ENCODE assay signal across 28 mouse cellular contexts in the genomic region with DNA sequence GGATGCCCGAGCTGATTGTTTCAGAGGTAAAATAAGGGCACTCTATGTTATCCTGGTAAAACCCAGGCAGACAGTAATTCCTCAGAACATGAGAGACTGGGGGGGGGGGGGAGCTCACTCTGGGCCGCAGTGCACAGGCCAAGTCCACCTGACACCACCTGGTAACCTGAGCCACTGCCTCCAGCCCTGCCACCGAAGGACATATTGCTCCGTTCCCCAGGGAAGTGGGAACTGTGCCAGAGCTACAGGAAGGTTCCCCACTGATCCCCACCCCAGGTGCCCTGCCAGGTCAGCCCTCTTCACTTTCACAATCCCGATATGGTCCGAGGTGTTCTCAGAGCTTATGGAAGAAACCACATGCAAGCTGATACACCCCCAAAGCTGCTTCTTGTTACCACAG. TPM values are rescaled to one million over a fixed set of nuclear protein-coding genes. Genes with fewer than 3 reads are reported as not detected.
DNase-seq lines count a peak whose midpoint lies in the region; ATAC-seq and TF ChIP-seq lines count a peak whose summit lies in the region.
"Had no signal": no experiment of that assay in that cellular context is flagged by ENCODE, and none has a peak within 500 bp of the region (broad histone marks: within the 10 kb centered on the region; RNA-seq: fewer than 3 reads in every experiment).

No protein-coding gene starts in this region.

- H3K4me1 ChIP-seq in intestine, embryonic 15.5 days (replicated peaks), result no peaks in the 10 kb centered on the region
- H3K4me1 ChIP-seq in intestine, postnatal 0 days (replicated peaks; ENCODE audit: control insufficient read depth, insufficient read depth, low read length), result no peaks in the 10 kb centered on the region
- no peaks in the 10 kb centered on the region for H3K4me1 ChIP-seq in embryonic facial prominence, embryonic 15.5 days
- H3K4me1 ChIP-seq in forebrain, embryonic 10.5 days, result peaks cover 14% of the 10 kb centered on the region
- H3K4me1 ChIP-seq: forebrain, embryonic 13.5 days; limb, embryonic 15.5 days; liver, embryonic 15.5 days had no signal

- H3K4me2 ChIP-seq in intestine, embryonic 15.5 days (replicated peaks), result no peak overlapping the region
- no peak overlapping the region for H3K4me2 ChIP-seq in intestine, postnatal 0 days (replicated peaks; ENCODE audit: low read depth)
- H3K4me2 ChIP-seq in embryonic facial prominence, embryonic 15.5 days (replicated peaks), result no peak overlapping the region
- H3K4me2 ChIP-seq: forebrain, embryonic 13.5 days; limb, embryonic 15.5 days; liver, embryonic 15.5 days; midbrain, embryonic 11.5 days had no signal

- no peaks in the 10 kb centered on the region for H3K9me3 ChIP-seq in intestine, embryonic 15.5 days
- no peaks in the 10 kb centered on the region for H3K9me3 ChIP-seq in intestine, postnatal 0 days (ENCODE audit: control insufficient read depth)
- H3K9me3 ChIP-seq in embryonic facial prominence, embryonic 15.5 days (replicated peaks), result no peaks in the 10 kb centered on the region
- H3K9me3 ChIP-seq in forebrain, embryonic 10.5 days, result no peaks in the 10 kb centered on the region
- H3K9me3 ChIP-seq: forebrain, embryonic 13.5 days; G1E; hindbrain, embryonic 10.5 days; limb, embryonic 15.5 days; liver, embryonic 15.5 days had no signal

- ATAC-seq in cerebellum, adult (ENCODE audit: insufficient number of reproducible peaks, low FRiP score, low TSS enrichment), result no peak; the same call in 1 of the 2 replicates
- peak; percentile 58 for ATAC-seq in intestine, embryonic 15.5 days
- no peak for ATAC-seq in intestine, postnatal 0 days
- peak; percentile 53; the same call in 1 of the 2 replicates for ATAC-seq in embryonic facial prominence, embryonic 15.5 days (ENCODE audit: insufficient number of reproducible peaks, low FRiP score, low TSS enrichment, low read depth)
- ATAC-seq in granulocyte monocyte progenitor cell, adult 5-6 weeks (replicated peaks; ENCODE audit: poor library complexity, severe bottlenecking), result no peak
- ATAC-seq: activated CD4-positive, CD25-positive, alpha-beta regulatory T cell, adult 4 months; forebrain, embryonic 13.5 days; hindbrain, postnatal 0 days had no signal

- H3K9ac ChIP-seq in intestine, embryonic 15.5 days, result no peak overlapping the region
- H3K9ac ChIP-seq in intestine, postnatal 0 days (ENCODE audit: low read depth, low read length), result no peak overlapping the region
- no peak overlapping the region for H3K9ac ChIP-seq in embryonic facial prominence, embryonic 15.5 days
- H3K9ac ChIP-seq: forebrain, embryonic 13.5 days; limb, embryonic 15.5 days; liver, embryonic 15.5 days had no signal

- no peaks in the 10 kb centered on the region for H3K27me3 ChIP-seq in intestine, embryonic 15.5 days (replicated peaks)
- no peaks in the 10 kb centered on the region for H3K27me3 ChIP-seq in intestine, postnatal 0 days (replicated peaks; ENCODE audit: control insufficient read depth, insufficient read depth, low read length)
- no peaks in the 10 kb centered on the region for H3K27me3 ChIP-seq in embryonic facial prominence, embryonic 15.5 days
- no peaks in the 10 kb centered on the region for H3K27me3 ChIP-seq in forebrain, embryonic 10.5 days (ENCODE audit: poor library complexity, severe bottlenecking)
- H3K27me3 ChIP-seq: forebrain, embryonic 13.5 days; limb, embryonic 15.5 days; liver, embryonic 15.5 days had no signal

- TF ChIP-seq CTCF in intestine, postnatal 0 days (IDR thresholded peaks at IDR 0.05; ENCODE audit: low read depth), result no peak

- no peak overlapping the region for H3K27ac ChIP-seq in intestine, embryonic 15.5 days
- H3K27ac ChIP-seq in intestine, postnatal 0 days (ENCODE audit: low read depth, low read length), result no peak overlapping the region
- H3K27ac ChIP-seq in embryonic facial prominence, embryonic 15.5 days (replicated peaks), result no peak overlapping the region
- no peak overlapping the region for H3K27ac ChIP-seq in forebrain, embryonic 10.5 days
- H3K27ac ChIP-seq: forebrain, embryonic 13.5 days; hindbrain, embryonic 10.5 days; hindbrain, postnatal 0 days; limb, embryonic 15.5 days; liver, embryonic 15.5 days had no signal

- 74% methylated on average over 6 of the region's 6 CpGs for WGBS in intestine, embryonic 15.5 days
- WGBS in intestine, postnatal 0 days, result 84% methylated on average over 6 of the region's 6 CpGs
- 69% methylated on average over 6 of the region's 6 CpGs for WGBS in embryonic facial prominence, embryonic 15.5 days
- 85% methylated on average over 6 of the region's 6 CpGs for WGBS in forebrain, embryonic 10.5 days

- no peak overlapping the region for H3K4me3 ChIP-seq in intestine, embryonic 15.5 days (replicated peaks)
- H3K4me3 ChIP-seq in intestine, postnatal 0 days (ENCODE audit: low read depth, low read length), result no peak overlapping the region
- no peak overlapping the region for H3K4me3 ChIP-seq in embryonic facial prominence, embryonic 15.5 days (replicated peaks)
- no peak overlapping the region for H3K4me3 ChIP-seq in forebrain, embryonic 10.5 days
- H3K4me3 ChIP-seq: forebrain, embryonic 13.5 days; hindbrain, embryonic 10.5 days; limb, embryonic 15.5 days; liver, embryonic 15.5 days had no signal

- DNase-seq in cerebellum, adult 11-12 months, result peak; percentile 29
- DNase-seq in skeletal muscle tissue, adult 2 months (ENCODE audit: low read depth, low spot score), result peak; percentile 55
- no peak for DNase-seq in forebrain, embryonic 10.5 days (ENCODE audit: extremely low spot score, low spot score)
- DNase-seq: adrenal gland, postnatal 10 days; gastrocnemius, postnatal 36 days; kidney, adult 2 months; kidney, postnatal 14 days; retina, postnatal 1 day; thymus, adult 18-20 months had no signal

- peaks cover 14% of the 10 kb centered on the region for H3K36me3 ChIP-seq in intestine, embryonic 15.5 days
- H3K36me3 ChIP-seq in intestine, postnatal 0 days (ENCODE audit: control insufficient read depth, insufficient read depth), result peaks cover 43% of the 10 kb centered on the region
- H3K36me3 ChIP-seq in embryonic facial prominence, embryonic 15.5 days, result peaks cover 35% of the 10 kb centered on the region
- peaks cover 69% of the 10 kb centered on the region for H3K36me3 ChIP-seq in forebrain, embryonic 10.5 days (replicated peaks)

RNA-seq across cellular contexts. Expression of a gene that starts 14.9 kb away (rescaled TPM):
- not detected in 2 replicates for polyA plus RNA-seq in intestine, embryonic 15.5 days (2015; fragmentation: Nextera tagmentation; extraction: Ambion mirVana)
- 0.30 and 0.52 TPM in 2 replicates for polyA plus RNA-seq in intestine, postnatal 0 days (2015; fragmentation: Nextera tagmentation; extraction: Ambion mirVana)
- polyA plus RNA-seq in embryonic facial prominence, embryonic 15.5 days (2015; fragmentation: Nextera tagmentation; extraction: Ambion mirVana), result 0.96 and 1.1 TPM in 2 replicates
- not detected in 2 replicates for total RNA-seq in granulocyte monocyte progenitor cell, adult 5-6 weeks (2014; fragmentation: Nextera tagmentation)
- total RNA-seq in granulocyte monocyte progenitor cell, adult 5-6 weeks (2017), result not detected in 2 replicates
- polyA plus RNA-seq in forebrain, embryonic 10.5 days (2016; fragmentation: Nextera tagmentation; extraction: Ambion mirVana), result not detected in 2 replicates
- total RNA-seq: gastrocnemius, postnatal 36 days; hindbrain, postnatal 0 days; layer of hippocampus, adult 8-10 months; left cerebral cortex, postnatal 25 days had no signal
- polyA plus RNA-seq: activated CD4-positive, CD25-positive, alpha-beta regulatory T cell, adult 4 months; cortical plate, adult 2 months; forebrain, embryonic 13.5 days; frontal cortex, adult 2 months; hindbrain, embryonic 10.5 days; hindbrain, postnatal 0 days; limb, embryonic 15.5 days; liver, embryonic 15.5 days; midbrain, embryonic 11.5 days had no signal

RNA-seq across cellular contexts. Expression of a gene that starts 18.9 kb away (rescaled TPM):
- polyA plus RNA-seq in intestine, embryonic 15.5 days (2015; fragmentation: Nextera tagmentation; extraction: Ambion mirVana), result not detected in 2 replicates
- not detected in 2 replicates for polyA plus RNA-seq in intestine, postnatal 0 days (2015; fragmentation: Nextera tagmentation; extraction: Ambion mirVana)
- polyA plus RNA-seq in embryonic facial prominence, embryonic 15.5 days (2015; fragmentation: Nextera tagmentation; extraction: Ambion mirVana), result not detected in 2 replicates
- total RNA-seq in granulocyte monocyte progenitor cell, adult 5-6 weeks (2014; fragmentation: Nextera tagmentation), result not detected in 2 replicates
- not detected in 2 replicates for total RNA-seq in granulocyte monocyte progenitor cell, adult 5-6 weeks (2017)
- polyA plus RNA-seq in forebrain, embryonic 10.5 days (2016; fragmentation: Nextera tagmentation; extraction: Ambion mirVana), result not detected in 2 replicates
- total RNA-seq: adrenal gland, postnatal 10 days; G1E; gastrocnemius, postnatal 36 days; hindbrain, postnatal 0 days; layer of hippocampus, adult 8-10 months; left cerebral cortex, postnatal 25 days had no signal
- polyA plus RNA-seq: activated CD4-positive, CD25-positive, alpha-beta regulatory T cell, adult 4 months; cortical plate, adult 2 months; forebrain, embryonic 13.5 days; frontal cortex, adult 2 months; G1E; heart, embryonic 16.5 days; hindbrain, embryonic 10.5 days; hindbrain, postnatal 0 days; kidney, adult 2 months; limb, embryonic 15.5 days; liver, embryonic 15.5 days; midbrain, embryonic 11.5 days; small intestine, adult 2 months had no signal

RNA-seq across cellular contexts. Expression of a gene that starts 21.1 kb away (rescaled TPM):
- 4.5 and 6.2 TPM in 2 replicates for polyA plus RNA-seq in intestine, embryonic 15.5 days (2015; fragmentation: Nextera tagmentation; extraction: Ambion mirVana)
- 3.5 and 3.6 TPM in 2 replicates for polyA plus RNA-seq in intestine, postnatal 0 days (2015; fragmentation: Nextera tagmentation; extraction: Ambion mirVana)
- 4.0 and 4.1 TPM in 2 replicates for polyA plus RNA-seq in embryonic facial prominence, embryonic 15.5 days (2015; fragmentation: Nextera tagmentation; extraction: Ambion mirVana)
- total RNA-seq in granulocyte monocyte progenitor cell, adult 5-6 weeks (2014; fragmentation: Nextera tagmentation), result 3.8 and 5.7 TPM in 2 replicates
- total RNA-seq in granulocyte monocyte progenitor cell, adult 5-6 weeks (2017), result 3.2 and 4.7 TPM in 2 replicates
- polyA plus RNA-seq in forebrain, embryonic 10.5 days (2016; fragmentation: Nextera tagmentation; extraction: Ambion mirVana), result 3.5 TPM in 2 replicates

RNA-seq across cellular contexts. Expression of a gene that starts 29.4 kb away (rescaled TPM):
- polyA plus RNA-seq in intestine, embryonic 15.5 days (2015; fragmentation: Nextera tagmentation; extraction: Ambion mirVana), result 0.15 and 0.29 TPM in 2 replicates
- polyA plus RNA-seq in intestine, postnatal 0 days (2015; fragmentation: Nextera tagmentation; extraction: Ambion mirVana), result 0.22 and 0.39 TPM in 2 replicates
- 3.0 and 3.5 TPM in 2 replicates for polyA plus RNA-seq in embryonic facial prominence, embryonic 15.5 days (2015; fragmentation: Nextera tagmentation; extraction: Ambion mirVana)
- not detected in 2 replicates for total RNA-seq in granulocyte monocyte progenitor cell, adult 5-6 weeks (2014; fragmentation: Nextera tagmentation)
- total RNA-seq in granulocyte monocyte progenitor cell, adult 5-6 weeks (2017), result not detected in 2 replicates
- 0.66 and 0.86 TPM in 2 replicates for polyA plus RNA-seq in forebrain, embryonic 10.5 days (2016; fragmentation: Nextera tagmentation; extraction: Ambion mirVana)
- polyA plus RNA-seq: activated CD4-positive, CD25-positive, alpha-beta regulatory T cell, adult 4 months; hindbrain, embryonic 10.5 days; midbrain, embryonic 11.5 days had no signal

Comparison
In these comparisons a context has a peak if more than half of its experiments do, and no peak if none do; other contexts are left out.
1. ATAC-seq: peak in intestine, embryonic 15.5 days (single experiment) and embryonic facial prominence, embryonic 15.5 days (single experiment); none in cerebellum, adult (single experiment), intestine, postnatal 0 days (single experiment) and granulocyte monocyte progenitor cell, adult 5-6 weeks (single experiment).